Mouse (Mus musculus) forebrain, embryonic 10.5 days (tissue): ENCODE measurements around the gene Tmem44. TPM values are rescaled to one million over a fixed set of nuclear protein-coding genes. Genes with fewer than 3 reads are reported as not detected.

ENCODE experiments used
- DNase-seq: peaks from one replicate; pipeline ENCODE4 v3.0.0-alpha.2; 2017; ENCODE audit warnings: low spot score; ENCODE audit errors: extremely low spot score
- H3K27ac ChIP-seq: fragments of 300-500 bp; sonication (generic); 2 replicates; pipeline ENCODE4 v1.5.1; 2016; ENCODE audit warnings: mild to moderate bottlenecking
- H3K27me3 ChIP-seq: fragments of 300-500 bp; sonication (generic); 2 replicates; pipeline ENCODE4 v1.6.1; 2016; ENCODE audit warnings: mild to moderate bottlenecking; ENCODE audit not compliant: poor library complexity, severe bottlenecking
- H3K36me3 ChIP-seq: fragments of 300-500 bp; sonication (generic); replicated peaks from 2 replicates; pipeline ENCODE4 v1.6.1; 2016; ENCODE audit warnings: mild to moderate bottlenecking, moderate library complexity
- H3K4me1 ChIP-seq: fragments of 300-500 bp; sonication (generic); 2 replicates; pipeline ENCODE4 v1.6.1; 2016
- H3K4me3 ChIP-seq: fragments of 300-500 bp; sonication (generic); 2 replicates; pipeline ENCODE4 v1.5.1; 2016; ENCODE audit warnings: mild to moderate bottlenecking, moderate library complexity
- H3K9me3 ChIP-seq: fragments of 300-500 bp; sonication (generic); 2 replicates; pipeline ENCODE4 v1.6.1; 2016; ENCODE audit warnings: mild to moderate bottlenecking, moderate library complexity
- WGBS: fragments of 180-500 bp; shearing (Covaris S2); methylation state at CpG from one replicate; pipeline ENCODE4 v1.1.7; 2016; 5-methylcytosine and 5-hydroxymethylcytosine counted together
- polyA plus RNA-seq: library from polyadenylated mRNA; unstranded; fragments of >200 nt; fragmentation: Nextera tagmentation; extraction: Ambion mirVana; gene quantifications from 2 replicates; pipeline ENCODE4 v1.2.1, GENCODE M21; 2016

Gene Tmem44
- polyA plus RNA-seq, 1 experiment from 2014 or later: 19.9 TPM

DNA sequence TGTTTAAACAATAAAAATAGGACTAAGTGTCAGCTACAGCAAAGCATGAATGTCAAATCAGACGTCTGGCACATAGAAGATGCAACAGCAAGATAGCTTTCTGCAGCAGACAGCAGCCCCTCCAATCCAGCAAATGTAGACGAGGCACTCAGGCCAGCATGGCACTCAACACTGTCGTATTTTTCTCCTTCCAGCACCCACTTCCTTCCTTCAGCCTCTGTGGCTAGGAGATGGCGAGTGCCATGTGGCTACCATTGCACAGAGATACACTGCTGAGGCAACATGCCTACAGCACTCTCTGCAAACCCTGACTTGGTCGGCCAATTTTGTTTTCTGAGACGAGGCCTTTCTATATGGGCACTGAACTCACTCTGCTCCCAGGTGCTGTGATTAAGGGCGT, 25.2 kb upstream of the Tmem44 start:
- Histone ChIP-seq H3K27me3 (no peaks in the 10 kb centered on the region), H3K27ac (no peak overlapping the region), H3K9me3 (no peaks in the 10 kb centered on the region), H3K4me1 (no peaks in the 10 kb centered on the region), H3K4me3 (no peak overlapping the region), H3K36me3 (peaks cover 100% of the 10 kb centered on the region)
- DNase-seq: no peak
- WGBS: 91% methylated on average over 7 of the region's 7 CpGs

DNA sequence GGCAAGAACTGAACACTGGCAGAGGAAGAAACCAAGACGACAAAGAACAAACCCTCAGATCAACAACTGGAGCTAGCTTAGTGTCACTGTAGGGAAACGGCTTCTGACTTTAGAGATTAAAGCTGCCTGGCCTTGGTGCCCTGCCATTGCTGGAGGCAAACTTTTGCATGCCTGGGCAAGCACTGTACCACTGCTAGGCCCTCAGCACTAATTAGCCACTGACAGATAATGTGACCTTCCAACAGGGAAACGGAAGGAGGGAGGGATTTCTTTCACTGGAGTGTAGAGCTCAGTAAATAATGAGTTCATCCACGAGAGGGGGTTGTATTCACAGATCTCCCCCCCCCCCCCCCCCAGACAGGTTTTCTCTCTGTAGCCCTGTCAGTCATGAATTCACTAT, 21.6 kb upstream of the Tmem44 start:
- H3K4me3 ChIP-seq: no peak overlapping the region
- 66% methylated on average over 4 of the region's 4 CpGs for WGBS
- peaks cover 100% of the 10 kb centered on the region for H3K36me3 ChIP-seq
- H3K27ac ChIP-seq: no peak overlapping the region
- H3K27me3 ChIP-seq: no peaks in the 10 kb centered on the region
- no peaks in the 10 kb centered on the region for H3K4me1 ChIP-seq
- no peak for DNase-seq
- no peaks in the 10 kb centered on the region for H3K9me3 ChIP-seq

DNA sequence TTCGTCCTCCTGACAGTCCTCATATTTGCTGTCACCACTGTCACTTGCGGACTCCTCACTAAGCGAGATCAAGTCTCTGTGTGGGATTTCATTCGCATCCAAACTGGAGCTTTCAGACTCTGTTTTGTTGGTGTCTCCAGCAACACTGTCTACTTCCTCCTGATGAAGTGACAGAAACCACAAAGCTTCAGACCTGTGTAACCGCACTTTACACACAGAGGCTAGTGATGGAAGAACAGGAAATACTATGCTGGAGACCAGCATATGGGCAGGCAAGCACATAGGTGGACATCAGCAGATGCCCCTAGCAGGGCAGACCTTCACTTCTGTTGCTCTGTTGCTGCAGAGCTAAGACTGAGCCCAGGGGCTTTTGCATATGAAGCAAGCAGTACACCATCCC, 20.7 kb upstream of the Tmem44 start:
- H3K27ac ChIP-seq: no peak overlapping the region
- no peak for DNase-seq
- no peak overlapping the region for H3K4me3 ChIP-seq
- WGBS: 95% methylated on average over 5 of the region's 5 CpGs
- H3K36me3 ChIP-seq: peaks cover 100% of the 10 kb centered on the region
- H3K9me3 ChIP-seq: no peaks in the 10 kb centered on the region
- H3K4me1 ChIP-seq: no peaks in the 10 kb centered on the region
- H3K27me3 ChIP-seq: no peaks in the 10 kb centered on the region

DNA sequence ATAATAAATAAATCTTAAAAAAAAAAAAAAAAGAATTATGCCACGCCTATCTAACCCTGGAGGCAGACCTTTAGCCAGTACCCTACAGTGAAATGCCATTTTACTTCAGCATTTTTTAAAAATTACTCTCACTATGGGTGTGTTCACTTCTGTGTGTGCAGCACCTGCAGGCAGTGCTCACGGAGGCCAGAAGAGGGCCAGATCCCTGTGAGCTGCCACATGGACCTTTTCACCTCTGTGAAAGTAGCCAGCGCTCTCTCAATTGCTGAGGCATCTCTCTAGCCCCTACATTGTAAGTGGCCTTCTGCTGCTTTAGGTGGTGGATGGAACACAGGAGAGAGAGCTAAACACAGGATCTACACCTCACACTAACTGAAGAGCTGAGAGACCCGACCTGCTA, 19.5 kb upstream of the Tmem44 start:
- no peaks in the 10 kb centered on the region for H3K4me1 ChIP-seq
- no peaks in the 10 kb centered on the region for H3K9me3 ChIP-seq
- 94% methylated on average over 4 of the region's 4 CpGs for WGBS
- no peak for DNase-seq
- no peak overlapping the region for H3K4me3 ChIP-seq
- peaks cover 100% of the 10 kb centered on the region for H3K36me3 ChIP-seq
- no peak overlapping the region for H3K27ac ChIP-seq
- H3K27me3 ChIP-seq: no peaks in the 10 kb centered on the region

DNA sequence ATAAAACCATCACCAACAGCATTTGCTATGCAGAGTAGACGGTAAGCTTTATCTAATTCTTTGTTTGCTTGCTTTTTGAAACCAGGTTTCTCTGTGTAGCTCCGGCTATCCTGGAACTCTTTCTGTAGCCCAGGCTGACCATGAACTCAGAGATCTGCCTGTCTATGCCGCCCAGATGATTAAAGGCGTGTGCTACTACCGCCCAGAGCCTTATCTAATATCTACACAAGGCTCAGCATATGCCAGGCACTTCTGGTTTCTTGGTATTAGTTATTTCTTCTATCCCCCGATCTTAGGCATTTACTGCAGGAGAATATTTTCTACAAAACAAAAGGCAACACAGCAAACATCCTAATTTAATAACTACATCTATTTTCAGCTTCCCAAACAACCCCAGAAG, 15.0 kb upstream of the Tmem44 start:
- no peak for DNase-seq
- Histone ChIP-seq H3K36me3 (peaks cover 100% of the 10 kb centered on the region), H3K4me3 (no peak overlapping the region), H3K27ac (no peak overlapping the region), H3K9me3 (no peaks in the 10 kb centered on the region), H3K4me1 (no peaks in the 10 kb centered on the region), H3K27me3 (no peaks in the 10 kb centered on the region)
- 95% methylated on average over 6 of the region's 6 CpGs for WGBS

DNA sequence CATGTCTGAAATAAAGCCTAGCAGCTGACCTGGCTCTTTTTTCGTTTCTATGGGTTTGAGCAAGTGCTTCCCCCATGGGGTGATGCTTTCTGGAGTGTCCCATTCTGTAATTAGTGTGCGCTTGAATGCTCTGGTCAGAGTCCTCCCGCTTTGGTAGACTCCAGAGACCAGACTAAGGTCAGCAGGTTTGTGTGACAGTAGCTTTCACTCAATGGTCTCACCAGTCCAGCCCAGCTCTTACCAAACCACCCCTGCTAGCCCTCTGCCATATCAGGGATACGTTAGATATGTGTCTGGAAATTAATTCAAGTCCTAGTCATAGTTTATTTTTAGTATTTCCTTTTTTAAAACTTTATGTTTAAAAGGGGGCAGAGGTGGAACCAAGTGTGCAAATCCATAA, 10.0 kb upstream of the Tmem44 start:
- DNase-seq: no peak
- no peak overlapping the region for H3K4me3 ChIP-seq
- no peaks in the 10 kb centered on the region for H3K4me1 ChIP-seq
- H3K9me3 ChIP-seq: peaks cover 21% of the 10 kb centered on the region; the same call in 1 of the 2 replicates
- peaks cover 98% of the 10 kb centered on the region for H3K36me3 ChIP-seq
- no peaks in the 10 kb centered on the region for H3K27me3 ChIP-seq
- 93% methylated on average over 4 of the region's 4 CpGs for WGBS
- H3K27ac ChIP-seq: no peak overlapping the region

DNA sequence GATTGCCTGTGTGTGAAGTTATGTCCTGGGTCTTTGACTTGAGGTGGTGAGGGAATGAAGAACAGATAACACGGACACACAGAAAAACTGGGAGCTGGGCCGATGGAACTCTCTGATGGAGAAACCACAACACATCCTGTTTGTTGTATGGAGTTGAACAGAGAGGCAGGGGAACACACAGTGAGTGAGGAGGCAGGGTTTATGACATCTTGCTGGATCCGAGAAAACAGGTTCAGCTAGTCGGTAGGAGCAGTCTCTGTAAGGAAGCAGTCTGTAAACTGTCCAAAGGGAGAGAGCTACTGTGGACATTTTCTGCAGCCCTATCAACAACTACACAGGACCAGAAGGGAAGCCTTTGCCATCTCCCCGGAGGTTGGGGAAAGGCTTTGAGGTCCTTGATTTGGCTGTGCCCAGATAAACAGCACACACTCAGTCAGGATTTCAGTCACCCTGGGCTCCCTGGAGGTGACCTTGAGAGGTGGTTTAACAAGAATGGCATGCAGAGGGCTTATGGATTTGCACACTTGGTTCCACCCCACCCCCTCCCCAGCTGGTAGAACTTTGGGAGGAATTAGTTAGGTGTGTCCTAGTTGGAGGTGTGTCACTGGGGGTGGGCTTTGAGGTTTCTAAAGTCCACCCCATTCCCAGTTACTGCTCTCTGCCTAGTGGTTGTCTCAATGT, 8.8 kb upstream of the Tmem44 start:
- no peaks in the 10 kb centered on the region for H3K27me3 ChIP-seq
- peaks cover 92% of the 10 kb centered on the region for H3K36me3 ChIP-seq
- no peak overlapping the region for H3K4me3 ChIP-seq
- H3K27ac ChIP-seq: no peak overlapping the region
- WGBS: 91% methylated on average over 5 of the region's 5 CpGs
- no peak for DNase-seq
- H3K9me3 ChIP-seq: peaks cover 30% of the 10 kb centered on the region; the same call in 1 of the 2 replicates
- no peaks in the 10 kb centered on the region for H3K4me1 ChIP-seq

DNA sequence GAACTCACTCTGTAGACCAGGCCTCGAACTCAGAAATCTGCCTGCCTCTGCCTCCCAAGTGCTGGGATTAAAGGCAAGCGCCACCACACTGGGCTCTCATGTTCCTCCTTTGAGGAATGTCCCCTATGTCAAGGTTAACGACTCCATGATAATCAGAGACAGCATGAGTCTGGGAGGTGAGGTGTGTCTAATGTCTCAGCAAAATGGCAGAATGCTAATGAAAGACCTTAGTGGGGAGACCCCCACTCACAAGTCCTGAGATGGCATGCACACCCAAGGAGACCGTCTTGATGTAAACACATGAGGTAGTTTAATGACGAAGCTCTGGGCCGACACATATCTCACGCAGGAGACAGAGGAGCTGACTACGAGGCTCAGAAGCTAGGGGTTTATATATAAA, 3.5 kb upstream of the Tmem44 start:
- H3K27ac ChIP-seq: no peak overlapping the region

DNA sequence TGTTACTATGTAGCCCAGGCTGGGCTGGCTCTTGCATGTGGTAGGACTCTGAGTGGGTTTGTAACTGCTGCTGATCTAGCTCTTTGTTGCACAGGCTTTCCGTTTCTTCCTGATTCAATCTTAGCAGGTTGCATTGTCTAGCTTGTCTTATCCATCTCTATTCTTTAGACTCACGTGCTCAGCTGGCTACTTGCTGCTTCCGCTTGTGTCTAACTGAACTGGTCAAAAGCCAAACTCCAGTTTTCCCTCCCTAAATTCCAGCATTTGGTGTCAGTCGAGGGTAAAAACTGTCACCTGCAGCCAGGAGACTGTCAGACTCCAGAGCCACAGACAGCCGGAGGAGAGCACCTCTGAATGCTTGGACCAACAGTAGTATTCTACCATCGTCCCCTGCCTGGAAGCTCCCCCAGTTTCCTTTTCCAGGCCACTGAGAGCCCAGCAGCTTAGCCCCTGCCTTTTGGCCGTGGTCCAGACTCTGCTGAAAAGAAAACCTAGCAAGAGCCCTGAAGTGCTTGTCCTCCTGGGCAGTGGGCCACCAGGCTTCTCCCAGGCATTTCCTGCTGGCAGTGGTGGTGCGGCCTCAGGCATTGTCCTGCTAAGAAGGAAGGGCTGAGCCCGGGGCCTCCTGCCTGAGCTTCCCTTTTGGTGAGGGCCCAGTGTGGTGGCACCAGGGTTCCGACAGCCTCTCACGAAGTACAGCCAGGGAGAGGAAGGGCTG, 2.1 kb upstream of the Tmem44 start:
- H3K9me3 ChIP-seq: peaks cover 35% of the 10 kb centered on the region; the same call in 1 of the 2 replicates
- H3K4me3 ChIP-seq: no peak overlapping the region
- H3K27me3 ChIP-seq: peaks cover 24% of the 10 kb centered on the region
- H3K36me3 ChIP-seq: peaks cover 28% of the 10 kb centered on the region
- 53% methylated on average over 11 of the region's 11 CpGs for WGBS
- DNase-seq: no peak
- peaks cover 30% of the 10 kb centered on the region for H3K4me1 ChIP-seq
- 0 out of 2 replicates have a peak overlapping the region, but pooled peaks have one; percentile 6 for H3K27ac ChIP-seq

More for the DNA sequence above, 3.5 kb upstream of the Tmem44 start:
- no peak overlapping the region for H3K4me3 ChIP-seq
- peaks cover 41% of the 10 kb centered on the region for H3K36me3 ChIP-seq
- peaks cover 21% of the 10 kb centered on the region for H3K27me3 ChIP-seq
- H3K9me3 ChIP-seq: peaks cover 35% of the 10 kb centered on the region; the same call in 1 of the 2 replicates
- H3K4me1 ChIP-seq: peaks cover 27% of the 10 kb centered on the region
- 94% methylated on average over 8 of the region's 8 CpGs for WGBS
- DNase-seq: no peak

DNA sequence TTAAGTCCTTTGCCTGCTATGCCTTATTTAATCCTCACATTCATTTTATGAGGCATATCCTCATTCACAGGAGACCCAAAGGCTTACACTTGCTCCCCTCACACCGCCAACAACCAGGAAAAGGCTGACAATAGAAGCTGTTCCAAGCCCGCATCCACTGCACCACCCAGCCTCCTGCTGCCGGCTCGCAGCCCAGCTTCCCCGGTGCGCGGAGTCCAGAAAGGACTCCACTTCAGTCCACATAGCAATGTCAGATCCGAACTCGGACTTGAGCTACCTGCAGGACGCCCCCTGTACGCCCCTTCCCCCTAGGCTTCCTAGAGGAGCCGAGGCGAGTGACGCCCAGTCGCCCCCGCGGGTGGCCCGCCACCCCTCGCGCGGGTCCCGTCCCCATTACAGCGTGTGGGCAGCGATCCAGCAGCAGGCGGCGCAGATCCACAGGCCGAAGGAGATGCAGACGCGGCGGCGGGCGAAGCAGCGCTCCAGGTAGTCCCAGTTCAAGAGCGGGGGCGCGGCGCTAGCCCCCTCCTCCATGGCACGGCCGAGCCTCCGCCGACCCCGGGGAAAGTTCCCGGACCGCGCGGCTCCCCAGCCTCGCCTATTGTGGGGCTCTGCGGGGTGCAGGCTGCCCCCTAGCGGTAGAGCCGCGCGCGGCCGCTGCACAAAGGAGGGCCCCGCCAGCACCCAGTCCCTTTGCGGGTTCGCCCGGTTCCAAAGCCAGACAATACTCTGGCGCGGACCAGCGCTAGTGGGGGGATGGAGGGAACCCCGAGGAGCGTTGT, 485 bp downstream of the Tmem44 start:
- under 1% methylated on average over 63 of the region's 63 CpGs for WGBS
- H3K27ac ChIP-seq: peak overlapping the region; percentile 94
- peak; percentile 80 for DNase-seq
- H3K4me1 ChIP-seq: peaks cover 30% of the 10 kb centered on the region
- peaks cover 24% of the 10 kb centered on the region for H3K27me3 ChIP-seq
- H3K36me3 ChIP-seq: peaks cover 30% of the 10 kb centered on the region
- H3K4me3 ChIP-seq: peak overlapping the region; percentile 78
- H3K9me3 ChIP-seq: peaks cover 14% of the 10 kb centered on the region; the same call in 1 of the 2 replicates

DNA sequence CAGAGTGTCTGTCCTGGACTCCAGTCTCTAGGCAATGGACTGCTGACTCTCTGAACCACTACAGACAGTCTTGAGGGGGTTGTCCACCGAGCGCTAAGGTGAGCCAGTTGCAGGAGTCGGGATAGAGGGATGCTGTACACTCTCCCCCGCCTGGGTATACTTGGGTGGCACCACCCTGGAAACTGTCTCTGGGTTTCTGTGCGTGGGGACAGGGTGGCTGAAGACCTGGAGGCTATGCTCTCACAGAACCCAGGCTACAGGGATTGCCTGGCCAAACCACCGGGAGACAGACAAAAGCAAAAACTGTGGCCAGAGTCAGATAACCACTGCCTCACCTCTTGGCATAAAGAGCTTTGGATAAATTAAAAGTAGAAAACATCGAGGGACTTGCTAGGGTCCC, 1.1 kb downstream of the Tmem44 start:
- Histone ChIP-seq H3K27ac (peak overlapping the region; percentile 94), H3K4me3 (peak overlapping the region; percentile 78), H3K9me3 (peaks cover 9% of the 10 kb centered on the region; the same call in 1 of the 2 replicates), H3K27me3 (peaks cover 24% of the 10 kb centered on the region), H3K4me1 (peaks cover 30% of the 10 kb centered on the region), H3K36me3 (peaks cover 31% of the 10 kb centered on the region)
- DNase-seq: no peak
- 86% methylated on average over 7 of the region's 7 CpGs for WGBS

DNA sequence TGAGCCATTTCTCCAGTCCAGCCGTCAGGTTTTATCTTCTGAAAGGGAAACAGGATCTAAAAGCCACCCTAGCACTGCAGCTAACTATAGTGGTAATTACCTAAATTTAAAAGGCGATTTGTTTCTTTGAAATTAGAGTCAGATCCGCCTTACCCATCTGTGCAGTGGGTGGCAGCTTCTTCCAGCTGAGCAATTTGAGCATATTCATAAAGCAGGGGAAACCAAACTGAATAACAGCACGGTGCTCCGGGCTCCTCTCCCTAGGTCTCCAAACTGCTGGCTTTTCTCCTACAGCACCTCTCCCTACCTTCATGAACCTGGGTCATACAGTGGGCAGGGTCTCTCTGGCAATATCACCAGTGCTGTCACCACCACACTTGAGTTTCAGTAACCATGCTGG, 2.4 kb downstream of the Tmem44 start:
- 91% methylated on average over 5 of the region's 5 CpGs for WGBS
- Histone ChIP-seq H3K36me3 (peaks cover 38% of the 10 kb centered on the region), H3K9me3 (peaks cover 5% of the 10 kb centered on the region; the same call in 1 of the 2 replicates), H3K27me3 (peaks cover 24% of the 10 kb centered on the region), H3K4me1 (peaks cover 30% of the 10 kb centered on the region), H3K27ac (no peak overlapping the region), H3K4me3 (no peak overlapping the region)
- no peak for DNase-seq
